Comparison of ENCODE assay signal across 8 mouse cellular contexts in the genomic region with DNA sequence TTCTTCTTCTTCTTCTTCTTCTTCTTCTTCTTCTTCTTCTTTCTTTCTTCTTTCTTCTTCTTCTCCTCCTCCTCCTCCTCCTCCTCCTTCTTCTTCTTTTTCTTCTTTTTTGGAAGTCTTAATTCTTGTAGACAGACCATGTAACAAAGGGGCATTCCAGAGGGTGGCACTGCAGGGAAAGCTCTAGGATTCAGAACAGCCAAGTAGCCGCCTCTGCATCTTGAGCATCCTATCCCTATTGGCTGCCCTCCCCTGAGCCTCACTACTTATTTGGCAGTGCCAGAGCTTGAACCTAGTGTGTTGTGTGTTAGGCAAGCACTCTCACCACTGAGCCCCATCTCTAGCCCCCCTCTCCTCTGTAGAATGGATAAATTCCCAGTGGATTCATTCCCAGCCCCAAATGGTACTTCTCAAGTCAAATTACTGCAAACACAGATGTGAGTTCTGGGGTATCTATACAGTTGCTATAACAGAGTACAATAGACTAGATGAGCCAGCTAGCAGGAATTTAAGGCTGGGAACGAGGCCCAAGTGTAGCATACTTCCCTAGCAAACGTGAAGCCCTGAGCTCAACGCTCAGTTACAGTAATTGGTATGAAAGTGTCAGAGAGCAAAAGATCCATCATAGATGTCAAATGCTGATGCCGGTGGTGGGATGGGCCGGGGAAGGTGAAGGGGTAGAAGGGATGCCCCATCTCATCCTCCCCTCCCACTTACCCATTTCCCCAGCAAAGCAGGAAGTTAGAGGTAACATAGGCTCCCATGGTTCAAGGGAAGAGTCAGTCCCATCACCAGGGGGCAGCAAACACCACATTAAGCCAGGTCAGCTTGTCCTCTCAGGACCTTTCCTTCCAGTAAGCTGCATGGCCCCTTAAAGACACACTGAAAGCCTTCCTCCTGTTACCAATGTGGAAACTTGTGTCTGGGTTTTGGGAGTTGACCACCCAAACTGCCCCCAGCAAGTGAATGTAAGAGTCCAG. TPM values are rescaled to one million over a fixed set of nuclear protein-coding genes. Genes with fewer than 3 reads are reported as not detected.
DNase-seq lines count a peak whose midpoint lies in the region; ATAC-seq and TF ChIP-seq lines count a peak whose summit lies in the region.

No protein-coding gene starts in this region.

- no peak overlapping the region for H3K27ac ChIP-seq in forebrain, embryonic 10.5 days
- H3K27ac ChIP-seq in forebrain, embryonic 16.5 days (ENCODE audit: low read length): no peak overlapping the region
- H3K27ac ChIP-seq in heart, postnatal 0 days (ENCODE audit: low read depth): no peak overlapping the region
- H3K27ac ChIP-seq in midbrain, postnatal 0 days (ENCODE audit: low read depth, low read length): no peak overlapping the region

- no peak for TF ChIP-seq EP300 in heart, postnatal 0 days (IDR thresholded peaks at IDR 0.05; ENCODE audit: low read depth)

- H3K9me3 ChIP-seq in forebrain, embryonic 10.5 days: no peaks in the 10 kb centered on the region
- no peaks in the 10 kb centered on the region for H3K9me3 ChIP-seq in forebrain, embryonic 16.5 days (ENCODE audit: control insufficient read depth, low read length)
- no peaks in the 10 kb centered on the region for H3K9me3 ChIP-seq in heart, postnatal 0 days (replicated peaks; ENCODE audit: control insufficient read depth, low read length)
- no peaks in the 10 kb centered on the region for H3K9me3 ChIP-seq in midbrain, postnatal 0 days (ENCODE audit: low read length)

- 49% methylated on average over 6 of the region's 6 CpGs for WGBS in forebrain, embryonic 10.5 days
- 44% methylated on average over 6 of the region's 6 CpGs for WGBS in forebrain, embryonic 16.5 days
- WGBS in heart, postnatal 0 days: 30% methylated on average over 6 of the region's 6 CpGs
- 39% methylated on average over 6 of the region's 6 CpGs for WGBS in midbrain, postnatal 0 days

- no peak for ATAC-seq in forebrain, embryonic 16.5 days
- ATAC-seq in heart, postnatal 0 days (ENCODE audit: insufficient read depth, low read depth): peak; percentile 39
- ATAC-seq in midbrain, postnatal 0 days (ENCODE audit: low FRiP score): no peak

- H3K4me1 ChIP-seq in forebrain, embryonic 10.5 days: peaks cover 26% of the 10 kb centered on the region
- H3K4me1 ChIP-seq in forebrain, embryonic 16.5 days (replicated peaks; ENCODE audit: control insufficient read depth, insufficient read depth, low read length): peaks cover 11% of the 10 kb centered on the region
- H3K4me1 ChIP-seq in heart, postnatal 0 days (ENCODE audit: control insufficient read depth, insufficient read depth): peaks cover 11% of the 10 kb centered on the region
- H3K4me1 ChIP-seq in midbrain, postnatal 0 days (ENCODE audit: insufficient read depth, low read length): peaks cover 7% of the 10 kb centered on the region

- H3K36me3 ChIP-seq in forebrain, embryonic 10.5 days (replicated peaks): no peaks in the 10 kb centered on the region; the same call in 1 of the 2 replicates
- no peaks in the 10 kb centered on the region for H3K36me3 ChIP-seq in forebrain, embryonic 16.5 days (ENCODE audit: control insufficient read depth, insufficient read depth)
- no peaks in the 10 kb centered on the region for H3K36me3 ChIP-seq in heart, postnatal 0 days (replicated peaks; ENCODE audit: control insufficient read depth, insufficient read depth, low read length)
- no peaks in the 10 kb centered on the region for H3K36me3 ChIP-seq in midbrain, postnatal 0 days (ENCODE audit: insufficient read depth, low read length)

- no peak overlapping the region for H3K4me3 ChIP-seq in forebrain, embryonic 10.5 days
- no peak overlapping the region for H3K4me3 ChIP-seq in forebrain, embryonic 16.5 days (replicated peaks; ENCODE audit: low read length)
- H3K4me3 ChIP-seq in heart, postnatal 0 days (ENCODE audit: low read depth, low read length): no peak overlapping the region
- H3K4me3 ChIP-seq in midbrain, postnatal 0 days (ENCODE audit: low read depth, low read length): no peak overlapping the region

- H3K9ac ChIP-seq in forebrain, embryonic 16.5 days (replicated peaks; ENCODE audit: low read depth, low read length): no peak overlapping the region
- H3K9ac ChIP-seq in heart, postnatal 0 days (replicated peaks; ENCODE audit: low read depth, low read length): no peak overlapping the region
- H3K9ac ChIP-seq in midbrain, postnatal 0 days (replicated peaks; ENCODE audit: low read length, poor library complexity, severe bottlenecking): no peak overlapping the region

- no peak overlapping the region for H3K4me2 ChIP-seq in forebrain, embryonic 16.5 days (ENCODE audit: low read length)
- H3K4me2 ChIP-seq in heart, postnatal 0 days (ENCODE audit: low read depth, low read length): no peak overlapping the region
- H3K4me2 ChIP-seq in midbrain, postnatal 0 days (ENCODE audit: low read depth, low read length, poor library complexity, severe bottlenecking): no peak overlapping the region

- DNase-seq in forebrain, embryonic 10.5 days (ENCODE audit: extremely low spot score, low spot score): peak; percentile 79
- peak; percentile 91 for DNase-seq in adipocyte (ENCODE audit: low spot score)
- peak; percentile 95 for DNase-seq in embryo, embryonic 10 days (ENCODE audit: low spot score)
- DNase-seq in heart, postnatal 0 days (ENCODE audit: low spot score): peak; percentile 76
- peak; percentile 71 for DNase-seq in left cerebral cortex, adult 11 months (ENCODE audit: low spot score)
- peak; percentile 80 for DNase-seq in midbrain, postnatal 0 days (ENCODE audit: low spot score)
- peak; percentile 80 to 86 for DNase-seq in spleen, postnatal 36 days (ENCODE audit: low spot score in 2 of 2)

- TF ChIP-seq CTCF in heart, postnatal 0 days (IDR thresholded peaks at IDR 0.05; ENCODE audit: low read depth): peak; percentile 88
- TF ChIP-seq CTCF in midbrain, postnatal 0 days (IDR thresholded peaks at IDR 0.05): peak; percentile 87

- no peaks in the 10 kb centered on the region for H3K27me3 ChIP-seq in forebrain, embryonic 10.5 days (ENCODE audit: poor library complexity, severe bottlenecking)
- H3K27me3 ChIP-seq in forebrain, embryonic 16.5 days (replicated peaks; ENCODE audit: control insufficient read depth, insufficient read depth, low read length): no peaks in the 10 kb centered on the region
- H3K27me3 ChIP-seq in heart, postnatal 0 days (ENCODE audit: control insufficient read depth, insufficient read depth, low read length): no peaks in the 10 kb centered on the region
- H3K27me3 ChIP-seq in midbrain, postnatal 0 days (ENCODE audit: insufficient read depth, low read length): no peaks in the 10 kb centered on the region

RNA-seq across cellular contexts. Expression of gene Ptpn23, which starts 3.2 kb away (rescaled TPM):
- polyA plus RNA-seq in forebrain, embryonic 10.5 days (2016; fragmentation: Nextera tagmentation; extraction: Ambion mirVana): 15.1 and 15.2 TPM in 2 replicates
- polyA plus RNA-seq in forebrain, embryonic 16.5 days (2015; fragmentation: Nextera tagmentation; extraction: Ambion mirVana): 21.3 and 27.2 TPM in 2 replicates
- 7.3 and 16.4 TPM in 2 replicates for total RNA-seq in heart, postnatal 0 days (2014; rRNA removed; ENCODE audit: low replicate concordance)
- 6.7 TPM in 2 replicates for polyA plus RNA-seq in heart, postnatal 0 days (2015; fragmentation: Nextera tagmentation; extraction: Ambion mirVana)
- 29.5 and 36.0 TPM in 2 replicates for total RNA-seq in midbrain, postnatal 0 days (2014; rRNA removed)
- 9.6 and 14.1 TPM in 2 replicates for polyA plus RNA-seq in midbrain, postnatal 0 days (2015; fragmentation: Nextera tagmentation; extraction: Ambion mirVana)

RNA-seq across cellular contexts. Expression of gene Ngp, which starts 8.3 kb away (rescaled TPM):
- polyA plus RNA-seq in forebrain, embryonic 10.5 days (2016; fragmentation: Nextera tagmentation; extraction: Ambion mirVana): not detected in 2 replicates
- polyA plus RNA-seq in forebrain, embryonic 16.5 days (2015; fragmentation: Nextera tagmentation; extraction: Ambion mirVana): 0.51 and 1.2 TPM in 2 replicates
- total RNA-seq in heart, postnatal 0 days (2014; rRNA removed; ENCODE audit: low replicate concordance): 1.8 and 2.6 TPM in 2 replicates
- 1.8 and 2.4 TPM in 2 replicates for polyA plus RNA-seq in heart, postnatal 0 days (2015; fragmentation: Nextera tagmentation; extraction: Ambion mirVana)
- 0.44 TPM in 1 of 2 replicates, not detected in the other for total RNA-seq in midbrain, postnatal 0 days (2014; rRNA removed)
- 0.49 and 0.58 TPM in 2 replicates for polyA plus RNA-seq in midbrain, postnatal 0 days (2015; fragmentation: Nextera tagmentation; extraction: Ambion mirVana)
